Mouse (Mus musculus): Measurements from ENCODE around the gene Asdurf.
"Not testable (repeated sequence)": the region's sequence is repeated elsewhere in the genome, so short reads cannot be mapped to it uniquely, and the experiment has no call there.

Asdurf gene

GRCm38 (mm10) chr1:53352327-53353261, at the start of gene Asdurf, which contains the start of the genes Gm28551 and Asnsd1:
Gene Asdurf (minus strand): TSS chr1:53352619.
Gene Gm28551 (minus strand): TSS chr1:53352667.
Gene Asnsd1 (minus strand): TSS chr1:53352752.
- DNase-seq = peak; percentile 96 to 98

DNA sequence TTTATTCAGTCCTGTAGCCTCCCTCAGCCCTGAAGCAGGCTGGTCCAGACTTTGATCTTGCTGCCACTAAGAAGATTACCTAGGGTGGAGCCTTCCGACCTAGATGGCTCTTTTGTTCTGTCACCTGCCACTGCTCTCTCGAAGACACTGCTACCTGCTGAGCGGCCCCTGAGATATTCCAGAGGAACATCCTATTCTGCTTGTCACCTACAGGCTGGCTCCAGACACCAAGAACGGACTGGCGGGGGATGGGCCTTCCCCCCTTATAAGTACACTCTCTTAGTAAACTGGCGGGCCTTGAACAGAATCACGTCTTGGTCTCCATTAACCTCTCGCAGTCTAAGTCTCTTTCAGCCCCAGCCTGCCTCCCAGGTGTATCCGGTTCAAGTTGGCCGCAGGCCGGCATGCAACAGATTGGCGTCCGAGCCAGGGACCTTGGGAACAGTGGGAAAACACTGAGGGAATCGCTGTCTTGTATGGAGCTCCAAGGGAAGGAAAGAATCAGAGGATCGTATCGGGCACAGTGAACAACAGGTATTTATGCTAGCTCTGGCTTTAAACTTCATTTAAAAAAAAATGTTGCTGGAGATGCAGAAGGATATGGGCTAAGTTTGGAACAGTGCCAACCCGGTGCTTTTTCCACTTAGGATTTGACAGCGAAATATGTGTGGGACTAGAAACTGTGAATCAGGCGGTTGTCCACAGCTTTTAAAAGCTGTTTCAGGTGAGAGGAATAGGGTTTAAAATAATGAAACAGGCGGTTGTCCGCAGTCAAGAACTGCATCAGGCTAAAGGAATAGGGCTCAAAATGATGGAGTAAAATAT, 41.7 kb upstream of the Asdurf start:
- not testable (repeated sequence) for DNase-seq

GRCm38 (mm10) chr1:53388762-53389161, 36.3 kb upstream of the Asdurf start:
- DNase-seq = no peak

DNA sequence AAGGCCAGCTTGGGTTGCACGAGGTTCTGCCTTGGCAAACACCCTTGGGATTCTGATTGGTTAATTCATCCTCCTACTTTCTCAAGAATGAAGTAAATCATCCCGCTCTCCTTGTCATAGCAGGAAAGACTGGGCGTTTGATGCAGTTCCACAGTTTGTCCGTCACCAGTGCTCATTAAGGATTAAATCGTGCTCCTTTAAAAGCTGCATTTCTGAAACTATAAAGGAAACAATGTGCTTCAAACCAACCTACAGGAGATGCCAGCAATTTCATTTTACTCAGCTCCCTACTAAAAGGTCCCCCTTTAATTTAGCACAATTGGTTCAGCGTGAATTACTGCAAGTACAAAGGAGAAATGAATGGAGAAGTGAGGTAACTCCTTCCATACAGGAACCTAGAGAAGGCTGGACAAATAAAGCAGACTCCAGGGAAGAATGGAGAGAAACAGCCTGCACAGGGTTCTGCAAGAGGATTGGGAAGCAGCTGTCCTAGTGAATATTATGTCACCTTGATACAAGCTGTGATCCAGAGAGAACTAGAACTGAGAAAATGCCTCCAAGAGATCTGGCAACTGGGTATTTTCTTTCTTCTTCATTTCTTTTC, 31.8 kb upstream of the Asdurf start:
- no peak for DNase-seq

DNA sequence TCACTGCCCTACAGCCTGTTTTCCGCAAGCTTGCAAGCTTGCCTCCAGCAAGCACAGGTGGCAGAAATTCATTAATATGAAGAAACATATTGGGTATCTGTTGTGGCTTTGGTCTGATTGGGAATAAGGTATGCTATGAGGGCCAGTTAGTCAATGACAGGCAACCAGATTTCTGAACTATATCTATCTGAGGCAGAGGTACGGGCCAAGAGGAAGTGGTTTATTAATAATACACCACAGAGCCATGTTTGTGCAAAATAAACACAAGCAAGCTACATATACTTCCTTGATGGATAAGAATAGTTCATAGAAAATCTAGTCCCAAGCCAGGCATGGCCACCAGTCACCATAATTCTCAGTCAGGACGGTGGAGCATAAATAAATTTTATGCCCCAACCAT, 25.3 kb upstream of the Asdurf start:
- DNase-seq = no peak

- DNase-seq = not testable (repeated sequence)
Observed at GRCm38 (mm10) chr1:53375965-53376364, 23.5 kb upstream of the Asdurf start.

- no peak for DNase-seq
Observed at GRCm38 (mm10) chr1:53358988-53359387, 6.6 kb upstream of the Asdurf start.

DNA sequence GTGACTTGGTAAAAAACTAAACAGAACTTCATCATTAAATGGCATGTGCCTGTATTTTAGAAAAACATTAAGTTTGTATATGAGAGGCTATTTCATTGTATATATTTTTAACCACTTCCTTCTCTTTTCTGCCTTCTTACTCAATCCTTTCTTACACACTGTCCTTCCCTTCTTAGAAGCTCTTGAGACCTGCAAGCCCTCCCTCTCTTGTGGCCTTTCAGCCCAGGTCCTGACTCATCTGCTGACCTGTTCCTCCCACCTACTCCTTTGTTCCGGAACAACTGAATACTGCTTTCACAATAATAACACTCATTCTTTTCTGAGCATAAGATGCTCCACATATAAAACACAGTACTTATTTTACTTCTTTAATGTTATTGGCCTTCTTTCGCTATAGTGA, 11.3 kb downstream of the Asdurf start:
- no peak for DNase-seq

GRCm38 (mm10) chr1:53337403-53337802, 15.0 kb downstream of the Asdurf start:
- not testable (repeated sequence) for DNase-seq

GRCm38 (mm10) chr1:53335465-53335864, 17.0 kb downstream of the Asdurf start:
- no peak for DNase-seq

- DNase-seq = not testable (repeated sequence)
Observed at GRCm38 (mm10) chr1:53333527-53333926, 18.9 kb downstream of the Asdurf start.

- no peak for DNase-seq
Observed at GRCm38 (mm10) chr1:53324827-53325494, 27.5 kb downstream of the Asdurf start.

GRCm38 (mm10) chr1:53324277-53324676, 28.1 kb downstream of the Asdurf start:
- no peak for DNase-seq

DNA sequence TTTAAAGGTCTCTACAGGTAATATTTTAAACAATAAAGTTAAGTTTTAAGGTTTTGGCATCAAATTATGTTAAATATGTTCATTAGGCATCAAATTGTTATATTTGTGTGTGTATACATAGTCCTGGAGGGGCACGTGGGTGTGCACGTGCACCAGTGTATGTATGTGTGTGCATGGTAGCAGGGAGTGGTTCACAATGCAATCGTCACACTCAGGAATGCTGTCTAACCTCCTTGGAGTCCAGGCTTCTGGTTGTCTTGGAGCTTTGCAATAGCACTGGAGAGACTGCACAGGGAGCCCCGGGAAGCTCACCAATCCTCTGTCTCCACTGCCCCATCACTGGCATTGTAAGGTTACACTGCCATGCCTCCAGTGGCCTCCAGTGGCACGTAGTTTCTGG, 29.2 kb downstream of the Asdurf start:
- no peak for DNase-seq

DNA sequence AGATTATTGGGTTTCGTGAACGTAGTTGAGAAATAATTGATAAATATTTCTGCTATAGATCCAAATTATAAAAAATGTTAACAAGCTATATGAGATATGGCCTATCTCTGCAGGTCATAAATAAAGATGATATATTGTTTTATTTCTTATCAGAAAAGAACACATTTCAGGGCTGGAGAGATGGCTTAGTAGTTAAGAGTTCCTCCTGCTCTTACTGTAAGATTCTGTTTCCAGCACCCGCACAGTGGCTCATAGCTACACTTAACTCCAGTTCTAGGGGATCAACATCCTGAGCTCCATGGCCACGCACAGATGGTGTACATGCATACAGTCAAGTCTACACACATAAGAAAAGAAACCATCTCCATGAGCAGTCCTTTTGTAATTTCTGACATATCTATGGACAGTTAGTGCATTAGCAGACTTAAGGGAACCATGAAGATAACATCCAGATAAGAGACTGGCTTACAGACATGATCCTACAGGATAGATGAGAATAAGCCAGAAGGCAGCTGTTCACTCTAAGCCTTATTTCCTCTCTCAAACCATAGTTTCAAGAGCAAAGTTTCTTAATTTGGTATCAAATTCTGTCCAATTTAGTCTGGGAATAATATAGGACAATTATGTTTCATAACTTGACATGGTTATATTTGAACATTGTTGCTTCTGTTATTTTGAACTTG, 30.6 kb downstream of the Asdurf start:
- DNase-seq = no peak

DNA sequence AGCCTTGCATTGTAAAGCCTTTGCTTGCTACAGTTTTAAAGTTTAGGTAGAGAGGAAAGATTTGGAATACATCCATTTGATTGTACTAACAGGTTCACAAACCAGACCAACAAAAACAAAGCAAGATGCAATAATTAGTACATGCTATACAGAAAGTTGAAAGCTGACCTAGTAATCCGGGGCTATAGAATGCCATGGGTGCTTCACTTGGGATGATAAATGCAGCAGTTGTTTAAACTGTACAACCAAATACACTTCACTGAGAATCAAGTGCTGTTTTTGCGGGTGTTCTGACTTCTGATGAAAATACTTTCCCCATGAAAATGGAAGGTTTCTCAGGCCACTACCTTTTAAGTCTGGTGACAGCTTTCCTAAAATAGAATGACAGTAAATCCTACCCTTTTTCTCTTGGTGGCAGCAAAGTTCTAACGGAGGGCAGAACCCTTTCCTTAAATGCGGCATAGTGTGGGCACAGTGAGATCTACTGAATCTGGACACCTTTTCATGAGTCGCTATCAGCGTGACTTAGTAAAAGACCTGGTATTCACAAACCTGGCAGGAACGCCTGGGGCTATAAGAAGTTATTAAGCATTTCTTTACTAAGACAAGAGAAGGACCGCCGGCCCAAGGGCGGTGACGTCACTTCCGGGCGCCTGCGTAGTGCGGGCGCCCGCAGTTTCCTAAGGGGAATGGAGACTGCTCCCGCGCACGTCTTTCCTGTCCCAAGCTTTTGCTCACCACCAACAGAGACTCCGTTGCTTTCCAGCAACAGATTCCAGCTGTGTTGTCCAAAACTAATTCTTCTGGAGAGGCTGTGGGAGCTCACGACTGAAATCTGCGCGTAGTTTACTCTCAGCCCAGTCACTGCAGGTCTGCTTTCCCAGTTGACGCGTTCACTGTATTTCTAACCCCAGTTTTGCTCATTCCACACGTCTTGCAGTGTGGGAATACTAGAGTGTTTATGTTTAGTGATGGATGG, 39.1 kb downstream of the Asdurf start, which contains the start of gene Osgepl1:
Osgepl1 (plus strand) TSS at position 636 of the 979 bp plus-strand sequence.
- DNase-seq = peak; percentile 62

GRCm38 (mm10) chr1:53300506-53300905, 51.9 kb downstream of the Asdurf start:
- no peak for DNase-seq
